Mouse (Mus musculus) kidney, postnatal 0 days (tissue): Measurements from ENCODE around the gene Slc26a8. TPM values are rescaled to one million over a fixed set of nuclear protein-coding genes. Genes with fewer than 3 reads are reported as not detected.

Experiments
- ATAC-seq: fragments of 200-750 bp; cut with Nextera tagmentation; replicated peaks from 2 replicates; pipeline ENCODE4 v1.8.0; 2017; ENCODE audit warnings: low read depth, moderate number of reproducible peaks, moderate TSS enrichment, moderate library complexity; ENCODE audit not compliant: low FRiP score
- DNase-seq: peaks from one replicate; pipeline ENCODE4 v3.0.0-alpha.2; 2016; ENCODE audit warnings: low spot score
- H3K27ac ChIP-seq: fragments of 300-500 bp; sonication (generic); 2 replicates; pipeline ENCODE4 v1.5.1; 2014; ENCODE audit warnings: mild to moderate bottlenecking
- H3K27me3 ChIP-seq: fragments of 300-500 bp; sonication (generic); 2 replicates; pipeline ENCODE4 v1.6.1; 2014; ENCODE audit warnings: low read length, mixed read lengths; ENCODE audit not compliant: insufficient read depth
- H3K36me3 ChIP-seq: fragments of 300-500 bp; sonication (generic); 2 replicates; pipeline ENCODE4 v1.6.1; 2014; ENCODE audit warnings: low read length, mixed read lengths; ENCODE audit not compliant: insufficient read depth
- H3K4me1 ChIP-seq: fragments of 300-500 bp; sonication (generic); replicated peaks from 2 replicates; pipeline ENCODE4 v1.6.1; 2014; ENCODE audit warnings: antibody characterized with exemption, low read length, mixed read lengths; ENCODE audit not compliant: insufficient read depth
- H3K4me2 ChIP-seq: fragments of 300-500 bp; sonication (generic); 2 replicates; pipeline ENCODE4 v1.6.1; 2014; ENCODE audit warnings: mild to moderate bottlenecking, low read length, moderate library complexity, mixed read lengths
- H3K4me3 ChIP-seq: fragments of 300-500 bp; sonication (generic); replicated peaks from 2 replicates; pipeline ENCODE4 v1.5.1; 2014; ENCODE audit warnings: low read depth, low read length
- H3K9ac ChIP-seq: fragments of 300-500 bp; sonication (generic); 2 replicates; pipeline ENCODE4 v1.6.1; 2014; ENCODE audit warnings: low read depth, low read length
- H3K9me3 ChIP-seq: fragments of 300-500 bp; sonication (generic); replicated peaks from 2 replicates; pipeline ENCODE4 v1.6.1; 2016; ENCODE audit warnings: low read length, inconsistent platforms, mixed read lengths
- CTCF ChIP-seq: IDR thresholded peaks from 2 replicates; pipeline ENCODE4 v1.5.1; 2016; ENCODE audit warnings: antibody characterized with exemption, low read depth, mild to moderate bottlenecking, moderate library complexity
- WGBS: fragments of 180-500 bp; shearing (Covaris S2); extraction: QIAGEN DNeasy Blood & Tissue Kit; methylation state at CpG from one replicate; pipeline ENCODE4 v1.1.7; 2014; 5-methylcytosine and 5-hydroxymethylcytosine counted together
- polyA plus RNA-seq: library from polyadenylated mRNA; unstranded; fragments of >200 nt; fragmentation: Nextera tagmentation; extraction: Ambion mirVana; gene quantifications from 2 replicates; pipeline ENCODE4 v1.2.1, GENCODE M21; 2015

Gene Slc26a8
- polyA plus RNA-seq, 1 experiment from 2014 or later = 0.76 TPM

GRCm38 (mm10) chr17:28618775-28619174 lies 71.3 kb downstream of the Slc26a8 start:
- DNase-seq (no peak), ATAC-seq (no peak)
- H3K4me3 ChIP-seq = no peak overlapping the region
- peaks cover 6% of the 10 kb centered on the region; the same call in 1 of the 2 replicates for H3K36me3 ChIP-seq
- TF ChIP-seq CTCF = no peak
- peaks cover 12% of the 10 kb centered on the region for H3K4me1 ChIP-seq
- H3K9me3 ChIP-seq = no peaks in the 10 kb centered on the region
- no peak overlapping the region for H3K27ac ChIP-seq
- WGBS = 86% methylated on average over 1 of the region's 1 CpGs
- no peaks in the 10 kb centered on the region for H3K27me3 ChIP-seq
- H3K9ac ChIP-seq = no peak overlapping the region
- no peak overlapping the region for H3K4me2 ChIP-seq

GRCm38 (mm10) chr17:28618124-28618523 lies 71.9 kb downstream of the Slc26a8 start:
- Histone ChIP-seq H3K4me1 (peaks cover 12% of the 10 kb centered on the region), H3K27me3 (no peaks in the 10 kb centered on the region), H3K36me3 (peaks cover 6% of the 10 kb centered on the region; the same call in 1 of the 2 replicates), H3K4me3 (no peak overlapping the region), H3K27ac (no peak overlapping the region), H3K4me2 (no peak overlapping the region), H3K9me3 (no peaks in the 10 kb centered on the region), H3K9ac (no peak overlapping the region)
- TF ChIP-seq CTCF = no peak
- 79% methylated on average over 7 of the region's 7 CpGs for WGBS
- ATAC-seq (no peak), DNase-seq (no peak)

DNA sequence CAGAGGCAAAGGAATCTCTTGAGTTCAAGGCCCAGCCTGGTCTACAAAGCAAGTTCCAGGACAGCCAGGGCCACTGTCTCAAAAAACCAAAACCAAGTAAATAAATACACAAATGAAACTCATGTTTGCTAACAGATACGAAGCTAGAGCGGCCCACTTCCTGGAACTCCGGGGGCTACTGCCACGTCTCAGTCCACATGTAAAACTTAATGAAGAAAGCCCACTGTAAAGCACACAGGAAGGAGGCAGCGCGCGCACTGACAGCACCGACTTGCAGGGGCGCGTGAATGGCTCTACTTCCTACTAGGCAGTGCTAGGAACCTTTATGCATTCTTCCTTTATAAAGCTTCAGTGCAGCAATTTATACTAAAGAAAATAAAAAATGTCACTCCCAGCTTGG lies 72.4 kb downstream of the Slc26a8 start:
- Histone ChIP-seq H3K4me1 (peaks cover 12% of the 10 kb centered on the region), H3K27ac (no peak overlapping the region), H3K4me2 (no peak overlapping the region), H3K9ac (no peak overlapping the region), H3K4me3 (no peak overlapping the region), H3K27me3 (no peaks in the 10 kb centered on the region), H3K36me3 (peaks cover 6% of the 10 kb centered on the region; the same call in 1 of the 2 replicates), H3K9me3 (no peaks in the 10 kb centered on the region)
- DNase-seq (no peak), ATAC-seq (no peak)
- no peak for TF ChIP-seq CTCF
- WGBS = 72% methylated on average over 10 of the region's 10 CpGs

- peak; percentile 2 for DNase-seq
- no peak overlapping the region for H3K27ac ChIP-seq
- no peak overlapping the region for H3K4me2 ChIP-seq
- peaks cover 6% of the 10 kb centered on the region; the same call in 1 of the 2 replicates for H3K36me3 ChIP-seq
- no peak overlapping the region for H3K9ac ChIP-seq
- TF ChIP-seq CTCF = no peak
- no peaks in the 10 kb centered on the region for H3K9me3 ChIP-seq
- no peaks in the 10 kb centered on the region for H3K27me3 ChIP-seq
- 92% methylated on average over 4 of the region's 4 CpGs for WGBS
- H3K4me3 ChIP-seq = no peak overlapping the region
- ATAC-seq = peak; percentile 63; the same call in 1 of the 2 replicates
- H3K4me1 ChIP-seq = peaks cover under 1% of the 10 kb centered on the region; the same call in 1 of the 2 replicates
Measured at GRCm38 (mm10) chr17:28615332-28615731, 74.7 kb downstream of the Slc26a8 start.

DNA sequence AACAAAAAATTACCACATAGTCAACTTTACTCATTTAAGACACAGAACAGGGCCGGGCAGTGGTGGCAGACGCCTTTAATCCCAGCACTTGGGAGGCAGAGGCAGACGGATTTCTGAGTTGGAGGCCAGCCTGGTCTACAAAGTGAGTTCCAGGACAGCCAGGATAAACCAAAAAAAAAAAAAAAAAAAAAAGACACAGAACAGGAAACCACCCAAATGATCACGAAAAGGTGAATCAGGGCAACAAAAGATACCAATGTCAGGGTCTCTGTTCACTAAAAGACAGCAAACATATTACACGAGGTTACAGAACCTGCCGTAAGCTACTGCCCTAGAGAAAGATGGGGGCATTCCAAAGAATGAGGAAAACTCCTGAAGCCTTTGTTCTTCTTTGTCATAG lies 76.9 kb downstream of the Slc26a8 start:
- no peak overlapping the region for H3K4me3 ChIP-seq
- WGBS = 86% methylated on average over 6 of the region's 6 CpGs
- TF ChIP-seq CTCF = no peak

DNA sequence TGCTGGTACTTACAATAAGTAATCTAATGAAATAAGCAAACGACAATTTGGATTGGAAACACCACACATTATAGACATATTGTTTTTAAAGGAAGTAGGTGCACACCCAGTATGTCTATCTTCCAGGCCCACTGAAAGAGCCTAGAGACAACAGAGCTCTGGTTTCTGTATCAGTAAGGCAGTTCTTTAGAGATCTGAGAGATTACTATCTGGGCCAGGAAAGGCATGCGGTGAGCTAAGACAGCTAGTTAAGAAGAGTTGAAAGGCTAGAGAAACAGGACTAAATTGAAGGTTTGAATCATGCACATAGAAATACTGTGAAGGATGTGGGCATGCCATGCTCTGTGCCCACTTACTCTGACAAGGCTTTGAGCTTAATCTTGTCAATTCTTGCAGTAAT lies 77.4 kb downstream of the Slc26a8 start:
- 80% methylated on average over 2 of the region's 2 CpGs for WGBS
- H3K4me2 ChIP-seq = no peak overlapping the region
- no peaks in the 10 kb centered on the region for H3K4me1 ChIP-seq
- H3K4me3 ChIP-seq = no peak overlapping the region
- H3K9me3 ChIP-seq = no peaks in the 10 kb centered on the region
- TF ChIP-seq CTCF = no peak
- no peak overlapping the region for H3K9ac ChIP-seq
- H3K27ac ChIP-seq = no peak overlapping the region
- ATAC-seq (no peak), DNase-seq (no peak)
- no peaks in the 10 kb centered on the region for H3K27me3 ChIP-seq
- H3K36me3 ChIP-seq = 0 out of 2 replicates have a peak, but pooled peaks cover 10% of the 10 kb centered on the region

More for the DNA sequence above, 76.9 kb downstream of the Slc26a8 start:
- Histone ChIP-seq H3K27ac (no peak overlapping the region), H3K4me1 (no peaks in the 10 kb centered on the region), H3K27me3 (no peaks in the 10 kb centered on the region), H3K9ac (no peak overlapping the region), H3K4me2 (no peak overlapping the region), H3K9me3 (no peaks in the 10 kb centered on the region), H3K36me3 (0 out of 2 replicates have a peak, but pooled peaks cover 10% of the 10 kb centered on the region)
- DNase-seq (no peak), ATAC-seq (no peak)

- H3K4me3 ChIP-seq = no peak overlapping the region
- H3K9ac ChIP-seq = no peak overlapping the region
- H3K36me3 ChIP-seq = peaks cover 21% of the 10 kb centered on the region; the same call in 1 of the 2 replicates
- no peak for DNase-seq
- H3K27me3 ChIP-seq = no peaks in the 10 kb centered on the region
- H3K4me2 ChIP-seq = no peak overlapping the region
- no peak for ATAC-seq
- peak; percentile 28; the same call in 1 of the 2 replicates for TF ChIP-seq CTCF
- WGBS = 74% methylated on average over 3 of the region's 3 CpGs
- H3K27ac ChIP-seq = no peak overlapping the region
- H3K4me1 ChIP-seq = no peaks in the 10 kb centered on the region
- H3K9me3 ChIP-seq = no peaks in the 10 kb centered on the region
Measured at GRCm38 (mm10) chr17:28609543-28609942, 80.5 kb downstream of the Slc26a8 start.
